Mouse (Mus musculus): ENCODE data around the gene Dbp. TPM values are rescaled to one million over a fixed set of nuclear protein-coding genes. Genes with fewer than 3 reads are reported as not detected.
"Not testable (repeated sequence)": the region's sequence is repeated elsewhere in the genome, so short reads cannot be mapped to it uniquely, and the experiment has no call there.

The Dbp gene
- 1.5 and 1.7 TPM in 2 replicates for polyA plus RNA-seq (2015; fragmentation: Nextera tagmentation; extraction: Ambion mirVana)

GRCm38 (mm10) chr7:45704730-45705442 lies at the start of gene Dbp:
Gene Dbp (plus strand): TSS chr7:45705088.
- Histone ChIP-seq H3K4me3 (ENCODE audit: low read length) (peak within 1 kb of the TSS; percentile 68), H3K4me2 (ENCODE audit: low read depth, low read length) (peak within 1 kb of the TSS; percentile 97), H3K4me1 (replicated peaks; ENCODE audit: control insufficient read depth, insufficient read depth, low read length) (peaks cover 50% of the 10 kb centered on the region), H3K27me3 (ENCODE audit: control insufficient read depth, insufficient read depth, low read depth, low read length) (peaks cover 13% of the 10 kb centered on the region), H3K36me3 (ENCODE audit: control insufficient read depth, insufficient read depth, low read length) (no peaks in the 10 kb centered on the region), H3K27ac (ENCODE audit: low read length) (peak within 1 kb of the TSS; percentile 79), H3K9ac (ENCODE audit: low read length) (peak within 1 kb of the TSS; percentile 80), H3K9me3 (ENCODE audit: control insufficient read depth, low read length) (no peaks in the 10 kb centered on the region)
- under 1% methylated on average over 36 of the region's 36 CpGs for WGBS
- peak; percentile 91 for ATAC-seq (ENCODE audit: low read depth)

GRCm38 (mm10) chr7:45660746-45661478 lies 44.0 kb upstream of the Dbp start:
- Histone ChIP-seq H3K9ac (ENCODE audit: low read length) (no peak overlapping the region), H3K4me2 (ENCODE audit: low read depth, low read length) (no peak overlapping the region), H3K9me3 (ENCODE audit: control insufficient read depth, low read length) (no peaks in the 10 kb centered on the region; the same call in 1 of the 2 replicates), H3K36me3 (ENCODE audit: control insufficient read depth, insufficient read depth, low read length) (no peaks in the 10 kb centered on the region), H3K4me1 (replicated peaks; ENCODE audit: control insufficient read depth, insufficient read depth, low read length) (peaks cover 9% of the 10 kb centered on the region), H3K27ac (ENCODE audit: low read length) (no peak overlapping the region), H3K27me3 (ENCODE audit: control insufficient read depth, insufficient read depth, low read depth, low read length) (no peaks in the 10 kb centered on the region), H3K4me3 (ENCODE audit: low read length) (no peak overlapping the region)
- WGBS = 77% methylated on average over 11 of the region's 11 CpGs
- no peak for ATAC-seq (ENCODE audit: low read depth)

GRCm38 (mm10) chr7:45661702-45662101 lies 43.2 kb upstream of the Dbp start:
- H3K9ac ChIP-seq (ENCODE audit: low read length); H3K4me2 ChIP-seq (ENCODE audit: low read depth, low read length); H3K4me3 ChIP-seq (ENCODE audit: low read length); H3K36me3 ChIP-seq (ENCODE audit: control insufficient read depth, insufficient read depth, low read length); ATAC-seq (ENCODE audit: low read depth); H3K27ac ChIP-seq (ENCODE audit: low read length); H3K27me3 ChIP-seq (ENCODE audit: control insufficient read depth, insufficient read depth, low read depth, low read length); H3K9me3 ChIP-seq (ENCODE audit: control insufficient read depth, low read length); H3K4me1 ChIP-seq (replicated peaks; ENCODE audit: control insufficient read depth, insufficient read depth, low read length): not testable (repeated sequence)
- WGBS = 89% methylated on average over 6 of the region's 6 CpGs

GRCm38 (mm10) chr7:45665303-45666138 lies 39.4 kb upstream of the Dbp start:
- no peaks in the 10 kb centered on the region for H3K36me3 ChIP-seq (ENCODE audit: control insufficient read depth, insufficient read depth, low read length)
- WGBS = 32% methylated on average over 13 of the region's 13 CpGs
- no peaks in the 10 kb centered on the region for H3K9me3 ChIP-seq (ENCODE audit: control insufficient read depth, low read length)
- H3K27ac ChIP-seq (ENCODE audit: low read length) = no peak overlapping the region
- H3K4me2 ChIP-seq (ENCODE audit: low read depth, low read length) = 0 out of 2 replicates have a peak overlapping the region, but pooled peaks have one; percentile 0
- H3K4me3 ChIP-seq (ENCODE audit: low read length) = no peak overlapping the region
- no peaks in the 10 kb centered on the region for H3K27me3 ChIP-seq (ENCODE audit: control insufficient read depth, insufficient read depth, low read depth, low read length)
- H3K9ac ChIP-seq (ENCODE audit: low read length) = peak overlapping the region; percentile 24; the same call in 1 of the 2 replicates
- peak; percentile 66; the same call in 1 of the 2 replicates for ATAC-seq (ENCODE audit: low read depth)
- peaks cover 9% of the 10 kb centered on the region for H3K4me1 ChIP-seq (replicated peaks; ENCODE audit: control insufficient read depth, insufficient read depth, low read length)

GRCm38 (mm10) chr7:45666161-45666560 lies 38.7 kb upstream of the Dbp start, which contains the start of gene Fut2:
Gene Fut2 (minus strand): TSS chr7:45666394.
- no peaks in the 10 kb centered on the region for H3K9me3 ChIP-seq (ENCODE audit: control insufficient read depth, low read length)
- 67% methylated on average over 7 of the region's 7 CpGs for WGBS
- H3K4me2 ChIP-seq (ENCODE audit: low read depth, low read length) = 0 out of 2 replicates have a peak within 1 kb of the TSS, but pooled peaks have one; percentile 0
- H3K27me3 ChIP-seq (ENCODE audit: control insufficient read depth, insufficient read depth, low read depth, low read length) = no peaks in the 10 kb centered on the region
- no peak for ATAC-seq (ENCODE audit: low read depth)
- H3K27ac ChIP-seq (ENCODE audit: low read length) = no peak within 1 kb of the TSS
- peak within 1 kb of the TSS; percentile 24; the same call in 1 of the 2 replicates for H3K9ac ChIP-seq (ENCODE audit: low read length)
- H3K4me3 ChIP-seq (ENCODE audit: low read length) = no peak within 1 kb of the TSS
- peaks cover 9% of the 10 kb centered on the region for H3K4me1 ChIP-seq (replicated peaks; ENCODE audit: control insufficient read depth, insufficient read depth, low read length)
- H3K36me3 ChIP-seq (ENCODE audit: control insufficient read depth, insufficient read depth, low read length) = no peaks in the 10 kb centered on the region

- Histone ChIP-seq H3K4me1 (replicated peaks; ENCODE audit: control insufficient read depth, insufficient read depth, low read length) (peaks cover 9% of the 10 kb centered on the region), H3K27me3 (ENCODE audit: control insufficient read depth, insufficient read depth, low read depth, low read length) (no peaks in the 10 kb centered on the region), H3K9me3 (ENCODE audit: control insufficient read depth, low read length) (no peaks in the 10 kb centered on the region), H3K36me3 (ENCODE audit: control insufficient read depth, insufficient read depth, low read length) (no peaks in the 10 kb centered on the region), H3K4me2 (ENCODE audit: low read depth, low read length) (no peak overlapping the region), H3K4me3 (ENCODE audit: low read length) (no peak overlapping the region), H3K27ac (ENCODE audit: low read length) (no peak overlapping the region), H3K9ac (ENCODE audit: low read length) (no peak overlapping the region)
- 74% methylated on average over 14 of the region's 14 CpGs for WGBS
- no peak for ATAC-seq (ENCODE audit: low read depth)
Observed at GRCm38 (mm10) chr7:45667761-45668160, 37.1 kb upstream of the Dbp start.

GRCm38 (mm10) chr7:45668921-45669320 lies 36.0 kb upstream of the Dbp start:
- Histone ChIP-seq H3K4me3 (ENCODE audit: low read length) (no peak overlapping the region), H3K27me3 (ENCODE audit: control insufficient read depth, insufficient read depth, low read depth, low read length) (no peaks in the 10 kb centered on the region), H3K4me1 (replicated peaks; ENCODE audit: control insufficient read depth, insufficient read depth, low read length) (peaks cover 9% of the 10 kb centered on the region), H3K9ac (ENCODE audit: low read length) (no peak overlapping the region), H3K36me3 (ENCODE audit: control insufficient read depth, insufficient read depth, low read length) (no peaks in the 10 kb centered on the region), H3K27ac (ENCODE audit: low read length) (no peak overlapping the region), H3K4me2 (ENCODE audit: low read depth, low read length) (no peak overlapping the region), H3K9me3 (ENCODE audit: control insufficient read depth, low read length) (no peaks in the 10 kb centered on the region)
- WGBS = 94% methylated on average over 9 of the region's 9 CpGs
- ATAC-seq (ENCODE audit: low read depth) = no peak

- no peak for ATAC-seq (ENCODE audit: low read depth)
- Histone ChIP-seq H3K9me3 (ENCODE audit: control insufficient read depth, low read length) (no peaks in the 10 kb centered on the region), H3K27ac (ENCODE audit: low read length) (no peak overlapping the region)
Observed at GRCm38 (mm10) chr7:45677627-45678295, 27.1 kb upstream of the Dbp start.

More at GRCm38 (mm10) chr7:45677627-45678295, 27.1 kb upstream of the Dbp start:
- Histone ChIP-seq H3K36me3 (ENCODE audit: control insufficient read depth, insufficient read depth, low read length) (no peaks in the 10 kb centered on the region), H3K4me3 (ENCODE audit: low read length) (no peak overlapping the region), H3K4me1 (replicated peaks; ENCODE audit: control insufficient read depth, insufficient read depth, low read length) (peaks cover 13% of the 10 kb centered on the region), H3K9ac (ENCODE audit: low read length) (no peak overlapping the region), H3K4me2 (ENCODE audit: low read depth, low read length) (no peak overlapping the region), H3K27me3 (ENCODE audit: control insufficient read depth, insufficient read depth, low read depth, low read length) (no peaks in the 10 kb centered on the region)
- 52% methylated on average over 7 of the region's 7 CpGs for WGBS
